Mouse (Mus musculus) erythroblast, embryonic 14.5 days (primary cell): ENCODE data around the gene Tmem95. TPM values are rescaled to one million over a fixed set of nuclear protein-coding genes. Genes with fewer than 3 reads are reported as not detected.
"Not testable (repeated sequence)": the region's sequence is repeated elsewhere in the genome, so short reads cannot be mapped to it uniquely, and the experiment has no call there.

Experiments
- H3K27me3 ChIP-seq: 2 replicates; pipeline ENCODE4 v1.6.1; 2012; ENCODE audit warnings: inconsistent platforms; ENCODE audit not compliant: control insufficient read depth
- H3K36me3 ChIP-seq: 2 replicates; pipeline ENCODE4 v1.6.1; 2012; ENCODE audit warnings: mild to moderate bottlenecking, inconsistent platforms; ENCODE audit not compliant: control insufficient read depth
- H3K4me1 ChIP-seq: 2 replicates; pipeline ENCODE4 v1.6.1; 2012; ENCODE audit warnings: inconsistent platforms; ENCODE audit not compliant: control insufficient read depth
- H3K4me3 ChIP-seq: replicated peaks from 2 replicates; pipeline ENCODE3; 2012; ENCODE audit warnings: moderate library complexity, mild to moderate bottlenecking, inconsistent platforms
- H3K9me3 ChIP-seq: 2 replicates; pipeline ENCODE4 v1.6.1; 2012; ENCODE audit warnings: low read length, inconsistent platforms, mixed read lengths; ENCODE audit not compliant: control insufficient read depth
- GATA1 ChIP-seq: IDR thresholded peaks from 2 replicates; pipeline ENCODE4 v1.6.1; 2012; ENCODE audit warnings: low read length, inconsistent platforms, mixed read lengths
- TAL1 ChIP-seq: IDR thresholded peaks from 3 replicates; pipeline ENCODE4 v1.6.1; 2012; ENCODE audit warnings: low read length, inconsistent platforms, mixed read lengths
- polyA plus RNA-seq: library from polyadenylated mRNA; stranded (reverse); fragments of >175 nt; gene quantifications from 2 replicates; pipeline ENCODE4 v1.2.3, GENCODE M21; 2012

The Tmem95 gene
- polyA plus RNA-seq, 1 experiment, result not detected

- Histone ChIP-seq H3K27me3 (peaks cover 5% of the 10 kb centered on the region), H3K9me3 (no peaks in the 10 kb centered on the region), H3K36me3 (no peaks in the 10 kb centered on the region), H3K4me1 (peaks cover 83% of the 10 kb centered on the region), H3K4me3 (no peak overlapping the region)
- no peak for TF ChIP-seq TAL1
- no peak for TF ChIP-seq GATA1
These were observed 1.6 kb downstream of the Tmem95 start for GRCm38 (mm10) chr11:69876186-69876585.

GRCm38 (mm10) chr11:69872451-69872850 is 5.4 kb downstream of the Tmem95 start:
- no peaks in the 10 kb centered on the region for H3K9me3 ChIP-seq
- no peaks in the 10 kb centered on the region for H3K36me3 ChIP-seq
- no peak overlapping the region for H3K4me3 ChIP-seq
- TF ChIP-seq GATA1 (no peak), TAL1 (no peak)
- peaks cover 68% of the 10 kb centered on the region for H3K4me1 ChIP-seq
- H3K27me3 ChIP-seq, result no peaks in the 10 kb centered on the region

- no peaks in the 10 kb centered on the region for H3K9me3 ChIP-seq
- no peaks in the 10 kb centered on the region for H3K36me3 ChIP-seq
- H3K4me3 ChIP-seq, result no peak overlapping the region
- TF ChIP-seq GATA1 (no peak), TAL1 (no peak)
- H3K4me1 ChIP-seq, result peaks cover 68% of the 10 kb centered on the region
- no peaks in the 10 kb centered on the region for H3K27me3 ChIP-seq
These were observed 6.0 kb downstream of the Tmem95 start for GRCm38 (mm10) chr11:69871822-69872221.

GRCm38 (mm10) chr11:69870289-69871069 is 7.3 kb downstream of the Tmem95 start:
- H3K9me3 ChIP-seq, result no peaks in the 10 kb centered on the region
- no peaks in the 10 kb centered on the region for H3K36me3 ChIP-seq
- H3K4me3 ChIP-seq, result no peak overlapping the region
- peaks cover 64% of the 10 kb centered on the region for H3K4me1 ChIP-seq
- H3K27me3 ChIP-seq, result no peaks in the 10 kb centered on the region
- no peak for TF ChIP-seq TAL1
- TF ChIP-seq GATA1, result no peak

GRCm38 (mm10) chr11:69867335-69867734 is 10.5 kb downstream of the Tmem95 start:
- no peak for TF ChIP-seq GATA1
- H3K27me3 ChIP-seq, result no peaks in the 10 kb centered on the region
- H3K4me3 ChIP-seq, result no peak overlapping the region
- peaks cover 74% of the 10 kb centered on the region for H3K4me1 ChIP-seq
- no peaks in the 10 kb centered on the region for H3K9me3 ChIP-seq
- no peaks in the 10 kb centered on the region for H3K36me3 ChIP-seq

- H3K27me3 ChIP-seq, result no peaks in the 10 kb centered on the region
- H3K4me1 ChIP-seq, result peaks cover 67% of the 10 kb centered on the region
- no peak overlapping the region for H3K4me3 ChIP-seq
- H3K36me3 ChIP-seq, result no peaks in the 10 kb centered on the region
- TF ChIP-seq TAL1 (no peak), GATA1 (no peak)
- H3K9me3 ChIP-seq, result no peaks in the 10 kb centered on the region
These were observed 12.3 kb downstream of the Tmem95 start for GRCm38 (mm10) chr11:69865561-69865960.

- Histone ChIP-seq H3K36me3 (no peaks in the 10 kb centered on the region), H3K27me3 (peaks cover 4% of the 10 kb centered on the region), H3K4me3 (peak overlapping the region; percentile 19), H3K9me3 (no peaks in the 10 kb centered on the region), H3K4me1 (peaks cover 59% of the 10 kb centered on the region)
- TF ChIP-seq GATA1, result no peak
These were observed 13.5 kb downstream of the Tmem95 start for GRCm38 (mm10) chr11:69864138-69864860.

GRCm38 (mm10) chr11:69863729-69864128 is 14.1 kb downstream of the Tmem95 start:
- H3K4me3 ChIP-seq, H3K9me3 ChIP-seq, H3K36me3 ChIP-seq, H3K27me3 ChIP-seq: not testable (repeated sequence)
- H3K4me1 ChIP-seq, result peaks cover 60% of the 10 kb centered on the region

GRCm38 (mm10) chr11:69858113-69858998 is 19.5 kb downstream of the Tmem95 start, which contains the start of gene Tnk1:
Gene Tnk1 (minus strand): TSS chr11:69858730.
- Histone ChIP-seq H3K4me1 (peaks cover 58% of the 10 kb centered on the region), H3K27me3 (peaks cover 17% of the 10 kb centered on the region), H3K4me3 (no peak within 1 kb of the TSS), H3K9me3 (no peaks in the 10 kb centered on the region), H3K36me3 (peaks cover 8% of the 10 kb centered on the region)
- TF ChIP-seq TAL1 (no peak), GATA1 (no peak)
